Mouse (Mus musculus): Measurements from ENCODE around the gene Grin2c.
A peak's percentile ranks its signal among the peaks of the same experiment; 100 is the strongest.

Gene Grin2c

GRCm38 (mm10) chr11:115229021-115229930, 37.8 kb downstream of the Grin2c start:
- DNase-seq (ENCODE audit: low read depth): no peak

- DNase-seq (ENCODE audit: low read depth): no peak
These were observed 38.6 kb downstream of the Grin2c start for GRCm38 (mm10) chr11:115228430-115228829.

GRCm38 (mm10) chr11:115227640-115228039, 39.4 kb downstream of the Grin2c start:
- no peak for DNase-seq (ENCODE audit: low read depth)

- no peak for DNase-seq (ENCODE audit: low read depth)
These were observed 40.1 kb downstream of the Grin2c start for GRCm38 (mm10) chr11:115226811-115227491.

- DNase-seq (ENCODE audit: low read depth): no peak
These were observed 41.7 kb downstream of the Grin2c start for GRCm38 (mm10) chr11:115225301-115225700.

- peak; percentile 56 for DNase-seq (ENCODE audit: low read depth)
These were observed 42.2 kb downstream of the Grin2c start for GRCm38 (mm10) chr11:115224889-115225288.

- DNase-seq (ENCODE audit: low read depth): no peak
These were observed 43.2 kb downstream of the Grin2c start for GRCm38 (mm10) chr11:115223877-115224276.

- DNase-seq (ENCODE audit: low read depth): no peak
These were observed 43.6 kb downstream of the Grin2c start for GRCm38 (mm10) chr11:115223451-115223850.

GRCm38 (mm10) chr11:115222570-115222969, 44.5 kb downstream of the Grin2c start:
- no peak for DNase-seq (ENCODE audit: low read depth)

GRCm38 (mm10) chr11:115222077-115222476, 45.0 kb downstream of the Grin2c start:
- no peak for DNase-seq (ENCODE audit: low read depth)

GRCm38 (mm10) chr11:115219685-115220084, 47.4 kb downstream of the Grin2c start:
- DNase-seq (ENCODE audit: low read depth): no peak

GRCm38 (mm10) chr11:115219263-115219662, 47.8 kb downstream of the Grin2c start:
- DNase-seq (ENCODE audit: low read depth): no peak

- no peak for DNase-seq (ENCODE audit: low read depth)
These were observed 49.3 kb downstream of the Grin2c start for GRCm38 (mm10) chr11:115217439-115218410.

GRCm38 (mm10) chr11:115215123-115215522, 51.9 kb downstream of the Grin2c start:
- no peak for DNase-seq (ENCODE audit: low read depth)

GRCm38 (mm10) chr11:115212116-115212515, 54.9 kb downstream of the Grin2c start:
- DNase-seq (ENCODE audit: low read depth): no peak

GRCm38 (mm10) chr11:115209958-115210357, 57.1 kb downstream of the Grin2c start:
- DNase-seq (ENCODE audit: low read depth): no peak

- no peak for DNase-seq (ENCODE audit: low read depth)
These were observed 58.0 kb downstream of the Grin2c start for GRCm38 (mm10) chr11:115208776-115209732.

- DNase-seq (ENCODE audit: low read depth): no peak
These were observed 58.9 kb downstream of the Grin2c start for GRCm38 (mm10) chr11:115208126-115208525.

- no peak for DNase-seq (ENCODE audit: low read depth)
These were observed 64.3 kb downstream of the Grin2c start for GRCm38 (mm10) chr11:115202756-115203155.

GRCm38 (mm10) chr11:115202316-115202715, 64.7 kb downstream of the Grin2c start:
- peak; percentile 60 for DNase-seq (ENCODE audit: low read depth)

GRCm38 (mm10) chr11:115200520-115200919, 66.5 kb downstream of the Grin2c start:
- DNase-seq (ENCODE audit: low read depth): no peak
